Mouse (Mus musculus) ES-Bruce4 (cell line): ENCODE measurements around the gene Stk32c.

Experiments used
- CTCF ChIP-seq: IDR thresholded peaks from one replicate; pipeline ENCODE4 v1.8.1; 2011; ENCODE audit warnings: low read depth, low read length
- EP300 ChIP-seq: IDR thresholded peaks from 2 replicates; pipeline ENCODE4 v1.6.1; 2011; ENCODE audit warnings: low read depth, low read length; ENCODE audit not compliant: insufficient read depth
- POLR2A ChIP-seq: IDR thresholded peaks from one replicate; pipeline ENCODE4 v1.8.1; 2011; ENCODE audit warnings: low read length; ENCODE audit not compliant: insufficient read depth

- no peak for TF ChIP-seq POLR2A
- TF ChIP-seq CTCF = no peak
- no peak for TF ChIP-seq EP300
Measured at GRCm38 (mm10) chr7:139084316-139084715, 128.8 kb downstream of the Stk32c start.
